Mouse (Mus musculus) midbrain, postnatal 0 days (tissue): ENCODE data around the gene Mapk8. TPM values are rescaled to one million over a fixed set of nuclear protein-coding genes. Genes with fewer than 3 reads are reported as not detected.
A peak's percentile ranks its signal among the peaks of the same experiment; 100 is the strongest.

ENCODE experiments used
- ATAC-seq: fragments of 200-750 bp; cut with Nextera tagmentation; 2 replicates; pipeline ENCODE4 v1.8.0; 2017; ENCODE audit warnings: moderate number of reproducible peaks, mild to moderate bottlenecking, moderate TSS enrichment, moderate library complexity; ENCODE audit not compliant: low FRiP score
- DNase-seq: peaks from one replicate; pipeline ENCODE4 v3.0.0-alpha.2; 2015; ENCODE audit warnings: low spot score
- H3K27ac ChIP-seq: fragments of 300-500 bp; sonication (generic); 2 replicates; pipeline ENCODE4 v1.5.1; 2014; ENCODE audit warnings: low read depth, mild to moderate bottlenecking, low read length, mixed read lengths
- H3K27me3 ChIP-seq: fragments of 300-500 bp; sonication (generic); 2 replicates; pipeline ENCODE4 v1.6.1; 2014; ENCODE audit warnings: low read length, control low read depth, mixed read lengths; ENCODE audit not compliant: insufficient read depth
- H3K36me3 ChIP-seq: fragments of 300-500 bp; sonication (generic); 2 replicates; pipeline ENCODE4 v1.6.1; 2014; ENCODE audit warnings: low read length, control low read depth, mixed read lengths; ENCODE audit not compliant: insufficient read depth
- H3K4me1 ChIP-seq: fragments of 300-500 bp; sonication (generic); 2 replicates; pipeline ENCODE4 v1.6.1; 2014; ENCODE audit warnings: mild to moderate bottlenecking, control low read depth, antibody characterized with exemption, low read length, mixed read lengths; ENCODE audit not compliant: insufficient read depth
- H3K4me2 ChIP-seq: fragments of 300-500 bp; sonication (generic); 2 replicates; pipeline ENCODE4 v1.6.1; 2014; ENCODE audit warnings: low read depth, mild to moderate bottlenecking, low read length, mixed read lengths; ENCODE audit not compliant: poor library complexity, severe bottlenecking
- H3K4me3 ChIP-seq: fragments of 300-500 bp; sonication (generic); 2 replicates; pipeline ENCODE4 v1.5.1; 2014; ENCODE audit warnings: low read depth, mild to moderate bottlenecking, low read length, moderate library complexity
- H3K9ac ChIP-seq: fragments of 300-500 bp; sonication (generic); replicated peaks from 2 replicates; pipeline ENCODE4 v1.6.1; 2014; ENCODE audit warnings: mild to moderate bottlenecking, low read length, moderate library complexity, mixed read lengths; ENCODE audit not compliant: poor library complexity, severe bottlenecking
- H3K9me3 ChIP-seq: fragments of 300-500 bp; sonication (generic); 2 replicates; pipeline ENCODE4 v1.6.1; 2016; ENCODE audit warnings: low read length, control low read depth
- CTCF ChIP-seq: IDR thresholded peaks from 2 replicates; pipeline ENCODE4 v1.5.1; 2016; ENCODE audit warnings: antibody characterized with exemption, mild to moderate bottlenecking
- WGBS: fragments of 180-500 bp; shearing (Covaris S2); extraction: QIAGEN DNeasy Blood & Tissue Kit; methylation state at CpG from one replicate; pipeline ENCODE4 v1.1.7; 2014; 5-methylcytosine and 5-hydroxymethylcytosine counted together
- polyA plus RNA-seq: library from polyadenylated mRNA; unstranded; fragments of >200 nt; fragmentation: Nextera tagmentation; extraction: Ambion mirVana; gene quantifications from 2 replicates; pipeline ENCODE4 v1.2.1, GENCODE M21; 2015
- total RNA-seq: library from RNA; depleted of rRNA; stranded (reverse); fragments of >200 nt; gene quantifications from 2 replicates; pipeline ENCODE4 v1.2.3, GENCODE M21; 2014

Gene Mapk8
- total and polyA plus RNA-seq, 2 experiments from 2014 or later, result 32.6 to 102 TPM

DNA sequence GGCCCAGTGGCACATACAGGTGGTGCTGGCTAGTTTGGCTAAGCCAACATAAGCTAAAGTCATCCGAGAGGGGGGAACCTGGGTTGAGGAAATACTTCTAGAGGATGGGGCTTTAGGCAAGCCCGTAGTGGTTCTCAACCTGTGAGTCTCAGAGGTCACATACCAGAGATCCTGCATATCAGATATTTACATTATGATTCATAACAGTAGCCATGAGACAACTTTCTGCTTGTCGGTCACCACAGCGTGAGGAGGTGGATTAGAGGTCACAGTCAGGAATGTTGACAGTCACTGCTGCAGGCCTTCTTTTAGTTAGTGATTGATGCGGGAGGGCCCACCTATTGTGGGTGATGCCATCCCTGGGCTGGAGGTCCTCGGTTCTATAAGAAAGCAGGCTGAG lies 111.2 kb downstream of the Mapk8 start:
- TF ChIP-seq CTCF, result no peak
- Histone ChIP-seq H3K9ac (no peak overlapping the region), H3K4me3 (no peak overlapping the region), H3K27ac (no peak overlapping the region), H3K4me1 (no peaks in the 10 kb centered on the region), H3K4me2 (no peak overlapping the region), H3K36me3 (no peaks in the 10 kb centered on the region), H3K9me3 (no peaks in the 10 kb centered on the region), H3K27me3 (no peaks in the 10 kb centered on the region)
- 82% methylated on average over 6 of the region's 6 CpGs for WGBS
- ATAC-seq, result no peak
- DNase-seq, result no peak

DNA sequence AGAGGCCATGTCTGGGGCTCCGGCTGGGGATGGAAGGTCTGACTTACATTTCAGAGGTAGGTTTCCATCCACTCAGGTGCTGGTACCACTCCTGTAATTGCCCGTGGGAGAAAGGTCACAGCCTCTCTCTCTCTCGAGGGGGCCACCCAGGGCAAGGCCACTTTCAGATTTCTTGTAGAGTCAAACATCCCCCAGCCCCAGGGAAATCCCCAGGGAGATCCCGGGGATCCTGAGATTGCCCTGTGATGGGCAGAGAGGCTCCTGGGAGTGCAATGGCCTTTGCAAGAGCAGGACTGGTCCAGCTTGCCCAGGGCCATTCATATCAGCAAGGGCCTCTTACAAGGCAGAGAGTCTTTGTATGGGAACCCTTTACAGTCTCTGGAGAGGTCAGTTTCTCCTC lies 112.6 kb downstream of the Mapk8 start:
- no peak for TF ChIP-seq CTCF
- H3K4me1 ChIP-seq, result no peaks in the 10 kb centered on the region
- no peak overlapping the region for H3K9ac ChIP-seq
- 85% methylated on average over 4 of the region's 4 CpGs for WGBS
- no peak overlapping the region for H3K4me2 ChIP-seq
- H3K4me3 ChIP-seq, result no peak overlapping the region
- DNase-seq (no peak), ATAC-seq (no peak)
- H3K9me3 ChIP-seq, result no peaks in the 10 kb centered on the region
- no peak overlapping the region for H3K27ac ChIP-seq
- no peaks in the 10 kb centered on the region for H3K27me3 ChIP-seq
- H3K36me3 ChIP-seq, result no peaks in the 10 kb centered on the region

DNA sequence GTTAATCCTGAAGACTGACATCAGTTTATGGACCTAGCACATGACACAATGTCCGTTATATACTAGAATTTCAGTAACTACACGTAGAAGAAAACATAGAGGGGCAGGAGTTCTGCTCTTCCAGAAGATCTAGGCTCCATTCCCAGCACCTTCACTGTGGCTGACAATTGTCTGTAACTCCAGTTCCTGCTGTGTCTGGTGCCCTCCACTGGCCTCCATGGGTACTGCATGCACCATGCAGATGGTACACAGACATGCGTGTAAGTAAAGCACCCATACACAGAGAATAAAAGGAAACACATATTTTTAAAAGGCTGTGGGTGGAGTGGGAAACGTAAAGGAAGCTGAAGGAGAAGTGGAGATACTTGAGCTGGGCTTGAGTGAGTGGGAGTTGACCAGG lies 113.1 kb downstream of the Mapk8 start:
- ATAC-seq, result no peak
- WGBS, result 80% methylated on average over 4 of the region's 4 CpGs

DNA sequence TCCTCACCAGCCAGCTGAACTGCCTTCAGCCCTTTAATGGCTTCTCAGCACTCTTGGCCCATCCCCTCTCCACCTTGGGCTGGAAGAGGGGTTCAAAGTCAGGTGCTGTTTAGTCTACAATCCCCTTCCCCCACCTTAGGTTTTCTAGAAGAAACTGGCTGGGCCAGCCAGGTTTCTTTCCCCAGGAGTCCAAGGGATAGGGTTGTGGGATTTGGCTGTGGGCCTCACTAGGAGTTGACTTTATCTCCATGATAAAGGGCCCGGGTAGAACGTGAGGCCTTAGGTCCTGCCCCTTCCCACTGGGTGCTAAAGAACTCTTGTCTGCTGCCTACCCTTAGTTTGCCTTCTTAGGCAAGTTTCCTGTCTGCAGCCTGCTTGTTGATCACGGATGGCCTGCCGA lies 115.3 kb downstream of the Mapk8 start:
- TF ChIP-seq CTCF, result no peak
- H3K27me3 ChIP-seq, result no peaks in the 10 kb centered on the region
- H3K4me3 ChIP-seq, result no peak overlapping the region
- WGBS, result 50% methylated on average over 4 of the region's 4 CpGs
- no peak overlapping the region for H3K27ac ChIP-seq
- no peaks in the 10 kb centered on the region for H3K36me3 ChIP-seq
- no peak overlapping the region for H3K4me2 ChIP-seq
- no peak overlapping the region for H3K9ac ChIP-seq
- H3K9me3 ChIP-seq, result no peaks in the 10 kb centered on the region
- no peak for DNase-seq
- H3K4me1 ChIP-seq, result no peaks in the 10 kb centered on the region
- no peak for ATAC-seq

More for the DNA sequence above, 113.1 kb downstream of the Mapk8 start:
- no peak overlapping the region for H3K27ac ChIP-seq
- no peaks in the 10 kb centered on the region for H3K27me3 ChIP-seq
- DNase-seq, result no peak
- H3K9me3 ChIP-seq, result no peaks in the 10 kb centered on the region
- peak; percentile 67 for TF ChIP-seq CTCF
- no peaks in the 10 kb centered on the region for H3K36me3 ChIP-seq
- no peak overlapping the region for H3K4me3 ChIP-seq
- no peaks in the 10 kb centered on the region for H3K4me1 ChIP-seq
- H3K4me2 ChIP-seq, result no peak overlapping the region
- H3K9ac ChIP-seq, result no peak overlapping the region

DNA sequence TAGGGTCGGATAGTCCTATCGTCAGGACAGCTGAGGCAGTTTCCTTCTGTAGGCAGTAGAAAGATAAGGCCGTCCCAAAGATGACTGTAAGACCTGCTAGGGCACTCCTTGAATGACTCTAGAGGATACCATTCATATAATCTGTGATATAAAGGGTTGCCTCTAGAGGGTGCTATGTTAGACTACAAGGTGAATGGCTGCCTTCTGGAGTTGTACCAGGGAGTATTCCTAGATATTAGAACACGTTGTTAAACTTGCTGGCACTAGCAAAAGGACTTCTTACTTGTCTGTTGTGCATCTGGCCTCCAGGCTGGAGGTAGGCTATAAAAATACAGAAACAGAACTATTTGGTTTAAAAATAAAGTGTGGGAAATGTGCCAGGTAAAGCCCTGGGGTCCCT lies 116.0 kb downstream of the Mapk8 start:
- Histone ChIP-seq H3K9ac (no peak overlapping the region), H3K27me3 (no peaks in the 10 kb centered on the region), H3K4me1 (no peaks in the 10 kb centered on the region), H3K9me3 (no peaks in the 10 kb centered on the region), H3K4me3 (no peak overlapping the region), H3K36me3 (no peaks in the 10 kb centered on the region), H3K27ac (no peak overlapping the region), H3K4me2 (no peak overlapping the region)
- 68% methylated on average over 4 of the region's 4 CpGs for whole genome bisulfite sequencing
- TF ChIP-seq CTCF, result peak; percentile 45
- ATAC-seq (no peak), DNase-seq (peak; percentile 32)

DNA sequence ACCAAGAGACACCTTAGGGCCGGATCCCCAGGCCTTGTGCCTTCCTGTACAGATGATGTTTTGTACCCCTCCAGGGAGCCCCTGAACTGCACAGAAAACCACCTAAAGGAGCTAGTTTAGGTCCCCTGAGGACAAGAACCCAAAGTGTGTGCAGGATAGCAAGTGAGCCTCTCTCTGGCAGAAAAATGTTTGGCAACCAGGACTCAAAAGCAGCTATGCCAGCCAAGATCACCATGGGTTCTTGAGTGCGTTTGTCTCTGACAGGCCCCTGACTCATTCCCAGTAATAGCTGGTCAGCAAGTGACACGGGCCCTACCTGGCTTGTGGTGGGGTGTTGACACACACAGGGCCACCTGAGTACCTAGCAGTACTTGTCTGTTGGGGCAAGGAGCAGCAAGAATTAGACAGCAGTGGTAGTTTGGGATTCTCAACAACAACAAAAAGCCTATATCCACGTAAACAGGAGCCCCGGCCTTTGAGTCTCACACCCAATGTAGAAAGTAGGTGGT lies 117.6 kb downstream of the Mapk8 start:
- WGBS, result 87% methylated on average over 5 of the region's 5 CpGs
- DNase-seq (no peak), ATAC-seq (no peak)
- H3K36me3 ChIP-seq, result no peaks in the 10 kb centered on the region
- H3K9me3 ChIP-seq, result no peaks in the 10 kb centered on the region
- H3K27ac ChIP-seq, result no peak overlapping the region
- no peaks in the 10 kb centered on the region for H3K27me3 ChIP-seq
- H3K9ac ChIP-seq, result no peak overlapping the region
- no peak for TF ChIP-seq CTCF
- H3K4me2 ChIP-seq, result no peak overlapping the region
- H3K4me1 ChIP-seq, result no peaks in the 10 kb centered on the region
- H3K4me3 ChIP-seq, result no peak overlapping the region
